ENCODE assay signal across 12 mouse cellular contexts in genomic region chr9:48738795-48739476, GRCm38 (mm10).
DNase-seq lines count a peak whose midpoint lies in the region; ATAC-seq and TF ChIP-seq lines count a peak whose summit lies in the region.
"Had no signal": no experiment of that assay in that cellular context is flagged by ENCODE, and none has a peak within 500 bp of the region (broad histone marks: within the 10 kb centered on the region; RNA-seq: fewer than 3 reads in every experiment).

No protein-coding gene starts in this region.

- H3K4me1 ChIP-seq in heart, embryonic 15.5 days (replicated peaks), result peaks cover 67% of the 10 kb centered on the region
- peaks cover 51% of the 10 kb centered on the region for H3K4me1 ChIP-seq in heart, embryonic 10.5 days
- peaks cover 37% of the 10 kb centered on the region for H3K4me1 ChIP-seq in liver, adult 2 months (ENCODE audit: control insufficient read depth, insufficient read depth, low read length)
- H3K4me1 ChIP-seq in embryonic facial prominence, embryonic 10.5 days, result peaks cover 74% of the 10 kb centered on the region

- no peak for DNase-seq in heart, embryonic 10.5 days (ENCODE audit: low spot score)
- DNase-seq in liver, adult 2 months (ENCODE audit: extremely low read depth, low read depth, low spot score), result no peak
- DNase-seq in liver (no peak), 416B (ENCODE audit: low read depth) (peak; percentile 25)
- DNase-seq in embryonic facial prominence, embryonic 10.5 days (ENCODE audit: low spot score), result no peak
- no peak for DNase-seq in retina, postnatal 1 day
- DNase-seq: adrenal gland, postnatal 10 days; gastrocnemius, postnatal 10 days; kidney, adult 11 months; right cerebral cortex, postnatal 14 days had no signal

- H3K4me3 ChIP-seq in heart, embryonic 15.5 days, result no peak overlapping the region
- no peak overlapping the region for H3K4me3 ChIP-seq in heart, embryonic 10.5 days
- no peak overlapping the region for H3K4me3 ChIP-seq in liver, adult 2 months (ENCODE audit: insufficient read depth, low read depth, low read length)
- no peak overlapping the region for H3K4me3 ChIP-seq in embryonic facial prominence, embryonic 10.5 days
- H3K4me3 ChIP-seq: embryonic facial prominence, embryonic 12.5 days had no signal

- H3K9ac ChIP-seq in heart, embryonic 15.5 days, result no peak overlapping the region
- H3K9ac ChIP-seq in liver, adult 2 months (ENCODE audit: low read depth, low read length), result peak overlapping the region; percentile 4; the same call in 1 of the 2 replicates
- H3K9ac ChIP-seq: embryonic facial prominence, embryonic 12.5 days had no signal

- no peak for TF ChIP-seq CTCF in liver, adult 2 months (IDR thresholded peaks at IDR 0.05; ENCODE audit: low read depth, low read length)

- no peaks in the 10 kb centered on the region for H3K27me3 ChIP-seq in heart, embryonic 15.5 days
- peaks cover 8% of the 10 kb centered on the region; the same call in 1 of the 2 replicates for H3K27me3 ChIP-seq in heart, embryonic 10.5 days (ENCODE audit: insufficient read depth, poor library complexity, severe bottlenecking)
- no peaks in the 10 kb centered on the region for H3K27me3 ChIP-seq in liver, adult 2 months (ENCODE audit: control insufficient read depth, insufficient read depth, low read length)
- H3K27me3 ChIP-seq in embryonic facial prominence, embryonic 10.5 days (replicated peaks; ENCODE audit: low read depth, poor library complexity, severe bottlenecking), result no peaks in the 10 kb centered on the region; the same call in 1 of the 2 replicates

- H3K27ac ChIP-seq in heart, embryonic 15.5 days, result peak overlapping the region; percentile 83
- H3K27ac ChIP-seq in heart, embryonic 10.5 days, result no peak overlapping the region
- H3K27ac ChIP-seq in liver, adult 2 months (replicated peaks; ENCODE audit: insufficient read depth, low read depth, low read length), result peak overlapping the region; percentile 70
- peak overlapping the region; percentile 65 for H3K27ac ChIP-seq in embryonic facial prominence, embryonic 10.5 days (replicated peaks)

- no peak overlapping the region for H3K4me2 ChIP-seq in heart, embryonic 15.5 days
- H3K4me2 ChIP-seq: embryonic facial prominence, embryonic 12.5 days had no signal

- no peak for ATAC-seq in heart, embryonic 15.5 days (replicated peaks; ENCODE audit: insufficient number of reproducible peaks, insufficient read depth, low FRiP score, low read depth)

- H3K9me3 ChIP-seq in heart, embryonic 15.5 days (replicated peaks), result no peaks in the 10 kb centered on the region
- H3K9me3 ChIP-seq in heart, embryonic 10.5 days, result no peaks in the 10 kb centered on the region
- H3K9me3 ChIP-seq in embryonic facial prominence, embryonic 10.5 days, result no peaks in the 10 kb centered on the region
- H3K9me3 ChIP-seq: embryonic facial prominence, embryonic 12.5 days had no signal

- no peak for TF ChIP-seq POLR2A in liver, adult 2 months (IDR thresholded peaks at IDR 0.05; ENCODE audit: extremely low read depth, insufficient read depth, low read length)

- 87% methylated on average over 9 of the region's 9 CpGs for WGBS in heart, embryonic 15.5 days
- WGBS in heart, embryonic 10.5 days, result 85% methylated on average over 9 of the region's 9 CpGs
- 80% methylated on average over 9 of the region's 9 CpGs for WGBS in liver, adult 2 months
- 93% methylated on average over 9 of the region's 9 CpGs for WGBS in embryonic facial prominence, embryonic 10.5 days

- no peaks in the 10 kb centered on the region for H3K36me3 ChIP-seq in heart, embryonic 15.5 days
- H3K36me3 ChIP-seq in heart, embryonic 10.5 days, result no peaks in the 10 kb centered on the region
- H3K36me3 ChIP-seq in liver, adult 2 months (ENCODE audit: control insufficient read depth, insufficient read depth, low read length), result peaks cover 8% of the 10 kb centered on the region; the same call in 1 of the 2 replicates
- peaks cover 25% of the 10 kb centered on the region for H3K36me3 ChIP-seq in embryonic facial prominence, embryonic 10.5 days (replicated peaks)
- H3K36me3 ChIP-seq: embryonic facial prominence, embryonic 12.5 days had no signal

- H3K79me2 ChIP-seq in liver, adult 2 months (ENCODE audit: control insufficient read depth, insufficient read depth, low read length), result peaks cover 25% of the 10 kb centered on the region; the same call in 1 of the 2 replicates
